Mouse (Mus musculus) kidney, postnatal 25 days (tissue): Measurements from ENCODE around the gene Serpina1f.

Source experiments
- DNase-seq, 2 experiments: peaks; one replicate each; pipeline ENCODE4 v3.0.0; 2021; ENCODE audit warnings: mixed read lengths in 2 of 2

The Serpina1f gene

DNA sequence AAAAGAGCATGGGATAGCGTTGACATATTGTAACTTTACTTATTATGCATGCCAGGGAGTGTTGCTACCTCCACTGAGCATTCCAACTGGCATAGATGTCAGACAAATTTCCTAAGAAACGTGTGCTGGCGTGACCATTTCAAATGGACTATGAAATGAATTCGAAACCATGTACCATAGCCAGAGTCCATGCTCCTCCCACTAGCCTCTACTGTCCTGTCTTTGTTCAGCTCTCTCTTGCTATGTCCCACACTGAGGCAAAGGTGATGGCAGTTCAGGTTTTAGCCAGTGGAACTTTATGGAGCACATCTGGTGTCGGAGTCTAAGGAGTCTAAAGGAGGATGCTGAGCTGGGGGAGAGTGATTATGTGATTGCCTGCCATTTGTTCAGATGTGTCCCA, 35.3 kb downstream of the Serpina1f start:
- no peak for DNase-seq

GRCm38 (mm10) chr12:103659171-103659570, 36.2 kb downstream of the Serpina1f start:
- DNase-seq, result no peak

DNA sequence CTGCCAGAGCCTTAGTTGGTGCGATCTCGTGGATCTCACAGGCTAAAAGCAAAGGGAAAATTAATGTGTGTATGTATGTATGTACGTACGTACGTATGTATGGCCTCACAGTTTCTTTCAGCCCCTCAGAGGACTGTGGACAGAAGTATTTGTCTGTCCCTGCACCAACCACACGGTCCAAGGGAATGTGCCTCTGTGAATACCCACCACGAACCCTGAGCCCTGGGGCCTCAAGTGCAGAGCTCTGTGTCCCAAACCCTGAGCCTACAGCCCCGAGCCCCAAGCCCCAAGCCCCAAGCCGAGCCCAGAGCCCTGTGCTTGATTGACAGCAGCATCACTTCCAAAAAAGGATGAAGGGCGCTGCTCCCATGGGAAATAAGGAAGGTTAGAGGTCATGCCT, 37.3 kb downstream of the Serpina1f start:
- DNase-seq, result no peak

DNA sequence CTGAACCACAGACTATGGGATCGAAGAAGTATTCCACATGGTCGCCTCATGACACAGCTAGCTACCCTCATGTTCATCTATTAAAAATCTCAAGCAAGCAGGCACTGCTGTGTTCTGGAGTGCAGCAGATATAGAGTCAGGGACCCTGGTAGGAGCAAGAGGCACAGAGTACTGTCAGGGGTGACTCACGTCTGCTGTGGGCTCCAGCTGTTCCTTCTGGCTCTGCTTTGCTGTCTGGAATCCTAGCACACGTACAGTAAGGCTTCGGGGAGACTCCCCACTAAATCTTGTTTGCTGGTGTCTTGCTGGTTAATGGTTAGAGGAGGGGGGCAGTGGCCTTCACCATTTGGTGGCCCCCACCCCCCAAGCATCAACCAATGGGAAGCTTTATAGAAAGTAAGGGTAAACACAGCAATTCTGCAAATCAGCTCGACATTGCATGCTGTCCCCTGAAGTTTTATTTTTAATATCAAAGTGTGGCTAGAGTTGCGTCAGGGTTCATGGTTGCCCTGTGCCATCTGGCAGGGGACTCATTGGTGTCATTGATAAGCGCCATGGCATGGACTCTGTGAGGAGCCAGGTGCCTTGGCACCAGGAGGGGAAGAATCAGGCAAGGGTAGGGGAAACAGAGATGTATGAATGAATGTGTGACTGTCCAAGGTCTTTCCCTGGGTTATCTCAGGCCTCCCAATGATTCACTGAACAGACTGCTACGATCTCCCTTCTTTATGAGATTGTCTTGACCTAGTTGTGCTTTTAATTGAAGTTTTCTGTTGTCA, 38.3 kb downstream of the Serpina1f start, which contains the start of gene Serpina6:
Serpina6 (minus strand) TSS at position 365 of the 779 bp plus-strand sequence.
- DNase-seq, result no peak

DNA sequence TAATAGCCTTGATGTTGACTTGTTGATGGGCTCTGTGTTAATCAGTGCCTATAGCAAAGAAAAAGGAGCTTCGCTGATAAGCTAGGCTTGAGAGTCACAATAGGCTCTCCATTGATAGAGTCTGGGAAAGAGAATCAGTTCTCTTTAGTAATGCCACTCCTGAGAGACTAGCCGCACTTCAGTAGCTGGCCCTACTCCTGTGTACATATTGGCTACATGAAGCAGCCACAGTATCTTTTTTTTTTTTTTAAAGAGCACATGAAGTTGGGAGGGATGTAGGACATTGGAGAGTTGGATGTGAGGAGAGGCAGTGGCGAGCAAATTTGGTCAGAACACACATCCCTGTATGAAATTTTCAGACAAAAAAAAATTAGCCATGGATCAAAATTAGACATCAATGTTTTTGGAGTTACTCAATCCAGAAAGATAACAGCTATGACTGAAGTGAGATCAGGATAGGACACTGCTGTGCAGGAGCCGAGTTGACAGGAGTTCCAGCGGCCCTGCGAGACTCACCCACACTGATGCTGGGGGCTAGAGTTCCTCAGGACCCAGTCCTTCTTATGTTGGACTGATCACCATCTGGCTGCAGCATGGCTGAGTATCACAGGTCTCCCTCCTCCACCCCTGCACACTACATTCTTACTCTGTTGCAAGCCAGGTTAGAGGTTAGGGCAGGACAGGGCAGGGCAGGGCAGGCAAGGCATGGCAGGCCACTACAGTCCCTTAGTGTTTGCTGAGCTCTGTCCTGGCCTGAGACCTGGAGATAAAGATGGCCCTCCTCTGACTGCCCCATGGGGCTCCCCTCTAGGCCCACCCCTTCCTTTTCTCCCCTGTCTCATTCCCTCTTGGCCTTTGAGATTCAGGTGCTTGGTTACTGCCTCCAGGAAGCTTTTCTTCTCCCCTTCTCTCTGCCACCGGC, 39.9 kb downstream of the Serpina1f start:
- no peak for DNase-seq

- no peak for DNase-seq
Observed at GRCm38 (mm10) chr12:103653836-103654235, 41.5 kb downstream of the Serpina1f start.

DNA sequence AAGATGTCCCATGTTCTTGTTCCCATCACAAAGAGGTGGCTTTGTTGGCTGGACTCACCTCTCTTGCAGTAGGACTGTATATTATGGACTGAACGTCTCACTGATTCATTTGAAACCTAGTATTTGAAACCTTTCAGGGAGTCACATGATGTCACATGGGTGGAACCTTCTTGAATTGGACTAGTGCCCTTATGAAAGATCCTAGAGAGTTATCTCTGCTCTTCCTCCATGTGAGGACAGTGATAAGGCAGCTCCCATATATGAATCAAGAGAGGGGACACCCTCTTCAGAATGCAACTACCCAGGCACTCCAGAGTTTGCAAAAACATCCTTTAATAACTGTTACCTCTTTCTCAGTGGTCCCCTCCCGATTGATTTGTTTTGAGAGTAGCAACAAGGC, 49.0 kb downstream of the Serpina1f start:
- no peak for DNase-seq

GRCm38 (mm10) chr12:103644601-103645000, 50.7 kb downstream of the Serpina1f start:
- DNase-seq, result no peak

GRCm38 (mm10) chr12:103643818-103644217, 51.5 kb downstream of the Serpina1f start:
- DNase-seq, result no peak

- peak; percentile 72 to 92 for DNase-seq
Observed at GRCm38 (mm10) chr12:103643336-103643735, 52.0 kb downstream of the Serpina1f start.
